Mouse (Mus musculus) brain, adult 2 months (tissue): ENCODE data around the gene 8030411F24Rik.
A peak's percentile ranks its signal among the peaks of the same experiment; 100 is the strongest.
"Not testable (repeated sequence)": the region's sequence is repeated elsewhere in the genome, so short reads cannot be mapped to it uniquely, and the experiment has no call there.

ENCODE experiments used
- DNase-seq: peaks from one replicate; pipeline ENCODE4 v3.0.0; 2011; ENCODE audit warnings: low read depth, low spot score

Gene 8030411F24Rik

DNA sequence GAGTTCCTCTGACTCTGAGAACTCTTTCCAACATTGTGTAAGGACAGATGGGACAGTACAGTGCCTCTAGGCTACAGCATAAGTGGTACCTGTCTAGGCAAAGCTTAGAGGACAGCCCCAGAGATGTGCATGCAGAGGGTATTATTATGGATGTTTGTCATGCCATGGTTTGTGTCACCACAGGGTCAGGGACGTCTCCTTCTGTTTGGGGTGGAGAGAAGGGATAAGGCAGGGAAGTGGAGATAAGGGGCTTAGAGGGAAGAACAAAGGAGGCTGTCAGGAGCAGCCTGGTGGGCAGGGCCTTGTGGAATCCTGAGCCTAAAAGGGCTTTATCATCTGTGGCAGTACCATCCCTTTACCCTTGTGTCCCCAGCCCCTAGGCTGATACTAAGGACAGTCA is at the start of gene 8030411F24Rik:
TSS of gene 8030411F24Rik (plus strand) at position 301 of the 400 bp plus-strand sequence.
- DNase-seq = no peak

DNA sequence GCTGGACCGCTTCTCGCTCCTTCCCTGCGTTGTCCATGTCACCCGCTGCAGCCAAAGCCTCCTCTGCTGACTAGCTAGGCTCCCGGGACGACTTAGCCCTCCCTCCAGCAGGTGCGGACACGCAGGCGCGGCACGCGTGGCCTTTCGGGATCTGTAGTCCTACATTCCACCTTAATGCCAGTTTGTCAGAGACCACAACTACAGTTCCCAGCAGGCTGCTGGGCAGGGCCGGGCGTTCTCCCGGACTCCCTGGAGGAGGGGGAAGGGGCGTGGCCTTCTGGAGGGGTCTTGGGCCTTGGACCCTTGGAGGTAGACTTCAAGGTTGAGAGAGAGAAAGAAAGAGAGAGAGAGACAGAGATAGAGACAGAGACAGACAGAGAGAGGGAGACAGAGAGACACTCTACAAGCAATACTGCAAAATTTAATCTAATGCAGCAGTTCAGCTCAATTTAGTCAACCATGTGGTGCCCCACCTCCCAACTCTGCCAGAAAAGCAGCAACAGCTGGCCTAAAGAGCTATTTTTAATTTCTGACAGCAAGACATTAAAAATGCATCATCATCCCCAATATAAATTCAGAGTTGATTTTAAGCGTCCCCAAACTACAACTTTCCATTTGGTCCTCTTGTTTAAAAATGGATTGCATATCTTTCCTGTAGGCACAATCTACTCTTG is 49.3 kb upstream of the 8030411F24Rik start, which contains the start of gene Napb:
TSS of gene Napb (minus strand) at position 141 of the 674 bp plus-strand sequence.
- DNase-seq = peak; percentile 99

DNA sequence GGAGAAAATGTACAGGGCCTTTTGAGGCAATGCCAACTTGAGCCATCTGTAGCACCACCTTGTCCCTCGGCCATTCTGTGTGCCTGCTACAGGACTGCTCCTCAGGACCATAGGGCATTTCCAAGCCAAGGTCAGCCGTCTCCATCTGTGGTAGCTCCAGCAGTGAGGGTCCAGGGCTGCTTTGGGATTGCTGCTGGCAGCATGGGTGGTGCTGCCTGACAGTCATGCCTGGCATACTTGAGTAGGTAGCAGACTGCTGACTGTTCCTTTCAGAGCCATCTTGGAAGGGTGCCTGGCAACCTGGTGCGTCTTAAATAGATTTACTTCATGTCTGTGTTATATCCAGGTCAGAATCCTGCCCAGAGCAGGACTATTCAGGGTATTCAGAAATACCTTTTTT is 38.8 kb upstream of the 8030411F24Rik start:
- peak; percentile 98 for DNase-seq

DNA sequence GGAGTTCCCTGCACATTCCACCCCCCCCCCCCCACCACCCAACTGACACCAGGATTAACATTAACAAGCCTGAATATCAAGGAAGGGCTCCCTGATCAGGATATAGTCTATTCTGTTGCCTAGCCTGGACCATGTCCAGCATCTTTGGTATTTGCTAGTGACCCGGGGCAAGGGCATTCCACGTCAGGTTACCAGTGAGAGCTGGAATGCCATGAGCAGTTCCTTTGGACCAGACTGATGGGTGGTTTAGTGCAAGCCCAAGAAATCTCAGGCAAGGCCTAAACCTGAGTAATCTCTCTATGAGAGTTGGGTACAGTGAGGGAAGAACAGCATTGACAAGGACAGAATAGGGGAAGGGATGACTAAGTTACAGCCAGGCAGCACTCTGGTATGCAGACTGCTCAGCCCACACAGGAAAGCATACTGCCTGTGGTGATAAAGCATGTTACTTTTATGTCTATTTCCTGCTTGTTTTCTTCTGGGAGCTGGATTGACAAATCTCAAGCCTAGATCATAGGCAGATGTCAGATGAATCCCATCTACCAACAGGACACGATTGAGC is 37.9 kb upstream of the 8030411F24Rik start:
- peak; percentile 50 for DNase-seq

DNA sequence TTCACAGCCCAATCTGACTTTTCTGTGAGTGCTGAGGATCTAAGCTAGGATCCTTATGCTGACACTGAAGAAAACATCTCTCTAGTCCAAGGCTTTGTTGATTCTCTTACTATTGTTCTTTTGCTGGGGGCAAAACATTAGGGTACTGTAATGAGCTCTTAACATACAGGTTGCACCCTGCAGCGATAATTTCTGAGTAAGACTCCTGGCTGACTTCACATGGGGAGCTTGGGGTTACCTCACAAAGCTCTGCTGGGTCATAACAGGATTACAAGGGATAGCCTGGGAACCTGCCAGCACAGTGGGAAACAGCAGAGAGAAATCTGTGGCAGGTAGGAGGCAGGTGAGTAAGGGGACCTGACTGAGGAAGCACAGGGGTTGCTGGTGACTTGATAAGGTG is 31.8 kb upstream of the 8030411F24Rik start, which contains the start of gene Cstl1:
TSS of gene Cstl1 (plus strand) at position 301 of the 400 bp plus-strand sequence.
- DNase-seq = no peak

DNA sequence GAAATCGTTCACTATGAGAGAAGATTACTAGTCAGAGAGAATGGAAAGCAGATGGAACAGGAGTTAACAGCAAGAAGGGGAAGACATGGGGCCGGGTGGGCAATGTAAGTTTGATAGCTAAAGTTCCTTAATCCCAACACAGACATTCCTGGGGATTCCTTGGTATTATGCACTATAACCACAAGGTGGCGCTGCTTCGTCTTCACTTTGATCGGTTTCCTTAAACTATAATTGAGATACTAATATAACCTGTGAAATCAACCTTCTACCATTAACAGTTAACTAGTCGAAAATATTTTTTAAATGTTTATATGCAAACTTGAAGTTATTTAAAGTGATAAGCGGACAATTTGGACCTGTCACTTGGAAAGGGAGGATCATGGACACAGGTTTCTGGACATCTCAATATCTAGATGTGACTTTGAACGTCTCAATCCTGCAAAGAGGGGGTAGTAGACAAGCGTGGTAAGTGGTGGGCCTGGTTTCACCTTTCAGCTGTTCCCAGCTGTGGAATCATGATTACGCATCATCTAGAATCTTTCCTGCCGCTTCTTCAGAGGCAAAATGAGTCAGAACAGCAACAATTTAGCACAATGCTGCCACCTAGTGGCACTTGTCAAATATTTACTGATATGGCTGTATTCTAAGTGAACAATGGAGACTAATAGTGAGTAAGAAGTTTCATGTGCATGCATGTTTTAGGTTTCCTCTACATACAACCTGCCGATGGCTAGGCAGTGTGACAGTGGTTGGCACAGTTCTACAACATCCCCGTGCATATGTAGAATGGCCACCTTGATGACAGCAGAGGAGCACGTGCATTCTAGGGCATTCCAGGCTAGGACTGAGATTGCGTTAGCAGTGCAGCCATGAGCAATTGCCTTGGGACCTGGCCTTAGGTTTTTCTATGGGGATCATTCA is 29.7 kb upstream of the 8030411F24Rik start:
- peak; percentile 94 for DNase-seq

- no peak for DNase-seq
Observed at GRCm38 (mm10) chr2:148754310-148754846, 27.4 kb upstream of the 8030411F24Rik start.

- DNase-seq = no peak
Observed at GRCm38 (mm10) chr2:148763648-148764388, 18.0 kb upstream of the 8030411F24Rik start.

GRCm38 (mm10) chr2:148771397-148771796 is 10.4 kb upstream of the 8030411F24Rik start, which contains the start of gene Cst11:
Gene Cst11 (minus strand): TSS chr2:148771497.
- DNase-seq = not testable (repeated sequence)

DNA sequence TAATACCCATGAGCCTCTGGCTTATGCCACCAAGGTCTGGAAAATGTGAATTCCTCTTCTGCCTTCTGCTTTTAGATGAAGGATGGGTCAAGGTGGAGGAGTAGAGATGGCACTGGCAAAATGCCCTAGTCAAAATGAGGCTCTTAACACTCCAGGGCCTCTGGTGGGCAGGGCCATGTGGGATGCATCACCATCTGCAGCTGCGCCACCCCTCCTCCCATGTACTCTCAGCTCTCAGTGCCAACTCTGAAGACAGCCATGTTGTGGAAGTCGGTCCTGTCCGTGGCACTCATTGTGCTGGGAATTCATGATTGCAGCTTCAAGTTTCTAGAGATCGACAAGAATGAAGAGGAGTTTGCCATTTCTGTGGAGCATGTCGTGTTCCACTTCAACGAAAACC is 7.3 kb downstream of the 8030411F24Rik start, which contains the start of gene Cst12:
TSS of gene Cst12 (plus strand) at position 220 of the 400 bp plus-strand sequence.
- DNase-seq = no peak

DNA sequence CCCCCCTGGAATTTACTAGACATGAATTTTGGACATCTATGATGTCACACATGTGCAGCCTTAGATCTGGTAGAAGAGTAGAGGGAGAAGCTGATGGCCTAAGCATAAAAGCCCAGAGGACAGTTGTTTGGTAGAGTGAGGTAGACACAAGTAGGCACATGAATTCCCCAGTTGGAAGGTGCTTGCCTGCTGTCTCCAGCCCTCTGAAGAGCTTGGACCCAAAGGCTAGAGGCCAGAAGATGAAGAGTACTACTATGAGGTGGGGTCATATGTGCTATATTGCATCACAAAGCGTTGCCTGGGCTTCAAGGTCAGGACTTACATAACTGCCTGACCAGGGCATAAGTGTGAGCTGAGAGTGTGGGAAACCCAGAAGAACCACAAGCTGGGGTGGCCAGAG is 16.7 kb downstream of the 8030411F24Rik start, which contains the start of gene Cst8:
TSS of gene Cst8 (plus strand) at position 301 of the 400 bp plus-strand sequence.
- no peak for DNase-seq

DNA sequence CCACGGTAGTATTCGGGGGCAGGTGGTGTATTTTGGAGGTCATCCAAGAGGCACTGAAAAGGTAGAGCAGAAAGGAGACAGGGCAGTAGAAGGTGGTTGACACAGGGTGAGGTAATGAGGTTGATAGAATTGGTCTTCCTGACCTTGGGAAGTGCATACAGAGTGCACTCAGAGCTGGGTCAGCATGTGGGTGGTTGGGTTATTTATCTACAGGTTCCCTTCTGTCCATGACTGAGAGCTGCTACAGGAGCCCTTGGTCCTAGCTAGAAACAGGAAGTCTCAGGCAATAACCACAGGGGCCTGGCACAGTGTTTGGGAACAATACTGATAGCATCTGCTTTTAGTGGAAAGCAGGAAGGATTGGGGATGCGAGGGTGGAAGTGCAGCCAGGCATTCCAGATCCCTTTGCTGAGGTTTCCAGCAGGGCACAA is 19.7 kb downstream of the 8030411F24Rik start:
- DNase-seq = peak; percentile 92

- peak; percentile 8 for DNase-seq
Observed at GRCm38 (mm10) chr2:148806696-148807095, 24.9 kb downstream of the 8030411F24Rik start.

- no peak for DNase-seq
Observed at GRCm38 (mm10) chr2:148819909-148820308, 38.1 kb downstream of the 8030411F24Rik start, which contains the start of gene Cst13. Gene Cst13 (plus strand): TSS chr2:148820081.

GRCm38 (mm10) chr2:148825986-148826385 is 44.2 kb downstream of the 8030411F24Rik start:
- no peak for DNase-seq

DNA sequence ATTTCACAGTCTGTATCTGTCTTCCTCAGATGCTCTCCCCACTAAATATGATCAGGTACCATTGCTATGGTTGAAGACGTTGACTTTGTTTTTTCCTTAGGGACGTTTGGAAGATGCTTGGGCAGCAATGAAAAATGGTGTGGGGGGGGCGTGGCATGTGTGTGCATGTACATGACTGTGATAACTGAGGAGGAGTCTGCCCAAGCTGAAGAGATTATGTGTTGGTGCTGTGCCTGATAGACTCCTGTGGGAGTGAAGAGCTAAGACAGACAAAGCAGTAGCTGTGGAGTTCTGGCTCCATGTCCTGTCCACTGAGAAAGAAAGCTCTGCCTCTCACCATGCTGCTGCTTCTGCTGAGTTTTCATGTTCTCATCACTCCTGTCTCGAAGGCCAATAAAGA is 53.1 kb downstream of the 8030411F24Rik start, which contains the start of gene Cst9:
TSS of gene Cst9 (plus strand) at position 236 of the 400 bp plus-strand sequence.
- no peak for DNase-seq
